Comparison of ENCODE assay signal across 36 mouse cellular contexts in the genomic region with DNA sequence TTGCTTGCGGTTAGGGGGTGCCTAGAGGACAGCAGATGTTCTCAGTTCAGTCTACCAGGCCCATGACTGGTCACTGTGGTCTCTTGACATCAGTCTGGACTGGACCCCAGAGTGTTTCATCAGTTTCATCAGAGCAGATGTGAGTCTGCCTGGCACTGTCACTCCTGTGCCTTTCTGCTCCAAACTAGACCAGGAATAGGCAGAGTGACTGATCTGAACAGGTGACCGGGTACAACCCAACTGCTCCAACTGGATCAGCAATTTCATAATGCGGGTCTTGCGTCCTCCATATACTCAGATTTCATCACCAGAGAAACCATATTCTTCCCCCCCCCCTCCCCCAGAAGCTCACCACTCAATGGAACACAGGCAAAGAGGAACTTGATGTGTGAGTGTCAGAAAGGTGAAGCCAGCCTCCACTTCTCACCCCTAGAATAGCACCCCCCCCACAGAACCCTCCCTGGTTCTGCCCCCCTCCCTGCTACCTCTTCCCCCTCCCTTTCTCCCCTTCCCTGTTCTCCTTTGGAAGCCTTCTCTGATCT. TPM values are rescaled to one million over a fixed set of nuclear protein-coding genes. Genes with fewer than 3 reads are reported as not detected.
A peak's percentile ranks its signal among the peaks of the same experiment; 100 is the strongest.
DNase-seq lines count a peak whose midpoint lies in the region; ATAC-seq and TF ChIP-seq lines count a peak whose summit lies in the region.
"Had no signal": no experiment of that assay in that cellular context is flagged by ENCODE, and none has a peak within 500 bp of the region (broad histone marks: within the 10 kb centered on the region; RNA-seq: fewer than 3 reads in every experiment).

No protein-coding gene starts in this region.

- intact Hi-C loops in gastrocnemius, postnatal 14 days (cut with DNase I; ENCODE audit: low total_unique reads) = no loop called here

- no peaks in the 10 kb centered on the region for H3K9me3 ChIP-seq in limb, embryonic 14.5 days (ENCODE audit: control insufficient read depth, low read length)
- H3K9me3 ChIP-seq in limb, embryonic 10.5 days (replicated peaks) = no peaks in the 10 kb centered on the region
- H3K9me3 ChIP-seq: embryonic facial prominence, embryonic 15.5 days; heart, embryonic 10.5 days; heart, embryonic 13.5 days had no signal

- ATAC-seq in limb, embryonic 14.5 days (ENCODE audit: low FRiP score, low read depth) = no peak
- ATAC-seq: CD4-positive, CD25-positive, alpha-beta regulatory T cell, adult 4 months; forebrain, embryonic 14.5 days; forebrain, postnatal 0 days; hindbrain, postnatal 0 days; inflammation-experienced regulatory T-cells, adult 6 months; intestine, embryonic 16.5 days had no signal

- no peak overlapping the region for H3K27ac ChIP-seq in limb, embryonic 14.5 days (replicated peaks; ENCODE audit: low read depth, low read length)
- no peak overlapping the region for H3K27ac ChIP-seq in limb, embryonic 10.5 days
- H3K27ac ChIP-seq: embryonic facial prominence, embryonic 15.5 days; heart, adult 2 months; heart, embryonic 10.5 days; heart, embryonic 13.5 days; hindbrain, embryonic 14.5 days; hindbrain, postnatal 0 days had no signal

- peak; percentile 58 for DNase-seq in gastrocnemius, adult 18-20 months (ENCODE audit: low spot score)
- DNase-seq in gastrocnemius, postnatal 14 days = no peak
- DNase-seq in limb, embryonic 14.5 days (ENCODE audit: low spot score) = peak; percentile 4
- DNase-seq in limb, embryonic 10.5 days (ENCODE audit: low spot score) = no peak
- peak; percentile 82 for DNase-seq in skeletal muscle tissue, adult 2 months (ENCODE audit: low read depth, low spot score)
- no peak for DNase-seq in kidney, postnatal 14 days
- DNase-seq: adrenal gland, adult 2 months; adrenal gland, postnatal 25 days; cerebellum, adult 11-12 months; cerebellum, adult 8-10 months; cerebellum, postnatal 10 days; cerebellum, postnatal 36 days; embryo, embryonic 11 days; forebrain, postnatal 0 days; heart, adult 2 months; heart, postnatal 14 days; heart, postnatal 4 days; kidney, adult 2 months had no signal

- H3K4me2 ChIP-seq in limb, embryonic 14.5 days (replicated peaks; ENCODE audit: low read depth, low read length, severe bottlenecking) = no peak overlapping the region
- H3K4me2 ChIP-seq: embryonic facial prominence, embryonic 15.5 days; heart, embryonic 13.5 days; hindbrain, embryonic 14.5 days had no signal

- H3K4me3 ChIP-seq in limb, embryonic 14.5 days (replicated peaks; ENCODE audit: low read length) = no peak overlapping the region
- H3K4me3 ChIP-seq in limb, embryonic 10.5 days = no peak overlapping the region
- H3K4me3 ChIP-seq: embryonic facial prominence, embryonic 15.5 days; heart, adult 2 months; heart, embryonic 10.5 days; heart, embryonic 13.5 days had no signal

- no peaks in the 10 kb centered on the region for H3K27me3 ChIP-seq in limb, embryonic 14.5 days (ENCODE audit: control insufficient read depth, insufficient read depth, low read length)
- H3K27me3 ChIP-seq in limb, embryonic 10.5 days (ENCODE audit: low read depth, poor library complexity, severe bottlenecking) = peaks cover 8% of the 10 kb centered on the region; the same call in 1 of the 2 replicates
- H3K27me3 ChIP-seq: embryonic facial prominence, embryonic 15.5 days had no signal

- no peaks in the 10 kb centered on the region for H3K4me1 ChIP-seq in limb, embryonic 14.5 days (ENCODE audit: control insufficient read depth, insufficient read depth, low read length)
- peaks cover 9% of the 10 kb centered on the region; the same call in 1 of the 2 replicates for H3K4me1 ChIP-seq in limb, embryonic 10.5 days
- H3K4me1 ChIP-seq: embryonic facial prominence, embryonic 15.5 days; heart, embryonic 10.5 days; heart, embryonic 13.5 days had no signal

- no peaks in the 10 kb centered on the region for H3K36me3 ChIP-seq in limb, embryonic 14.5 days (ENCODE audit: control insufficient read depth, insufficient read depth, low read length)
- H3K36me3 ChIP-seq in limb, embryonic 10.5 days = no peaks in the 10 kb centered on the region
- H3K36me3 ChIP-seq: embryonic facial prominence, embryonic 15.5 days; heart, embryonic 10.5 days; heart, embryonic 13.5 days had no signal

- no peak for TF ChIP-seq POLR2A in limb, embryonic 14.5 days (IDR thresholded peaks at IDR 0.05; ENCODE audit: borderline replicate concordance, extremely low read depth, insufficient read depth, insufficient read length)

- no peak overlapping the region for H3K9ac ChIP-seq in limb, embryonic 14.5 days (ENCODE audit: low read depth, low read length, severe bottlenecking)
- H3K9ac ChIP-seq: embryonic facial prominence, embryonic 15.5 days; forebrain, postnatal 0 days; heart, embryonic 13.5 days; hindbrain, embryonic 14.5 days had no signal

- 88% methylated on average over 4 of the region's 4 CpGs for WGBS in limb, embryonic 14.5 days
- 92% methylated on average over 4 of the region's 4 CpGs for WGBS in limb, embryonic 10.5 days

RNA-seq across cellular contexts. Expression of gene 4933402J07Rik, which starts 46.1 kb away (rescaled TPM):
- total RNA-seq in gastrocnemius, adult 18-20 months (2021) = not detected
- total RNA-seq in gastrocnemius, postnatal 14 days (2021) = not detected
- polyA plus RNA-seq in limb, embryonic 14.5 days (2012; rRNA removed) = not detected in 2 replicates
- polyA plus RNA-seq in limb, embryonic 14.5 days (2014; fragmentation: Nextera tagmentation; extraction: Ambion mirVana) = not detected in 2 replicates
- polyA plus RNA-seq in limb, embryonic 10.5 days (2016; fragmentation: Nextera tagmentation; extraction: Ambion mirVana) = not detected in 2 replicates
- total RNA-seq: adrenal gland, adult 2 months; adrenal gland, postnatal 25 days; forebrain, postnatal 0 days; heart, adult 2 months; heart, postnatal 14 days; heart, postnatal 4 days; hindbrain, postnatal 0 days; MEL had no signal
- polyA plus RNA-seq: adrenal gland, adult 2 months; brain, embryonic 14.5 days; C2C12; CD4-positive, CD25-positive, alpha-beta regulatory T cell, adult 4 months; cortical plate, adult 2 months; embryonic facial prominence, embryonic 11.5 days; embryonic facial prominence, embryonic 15.5 days; forebrain, embryonic 11.5 days; forebrain, embryonic 14.5 days; forebrain, postnatal 0 days; frontal cortex, adult 2 months; heart, embryonic 10.5 days; heart, embryonic 13.5 days; heart, embryonic 16.5 days; hindbrain, embryonic 11.5 days; hindbrain, embryonic 14.5 days; hindbrain, postnatal 0 days; inflammation-experienced regulatory T-cells, adult 6 months; intestine, embryonic 16.5 days; kidney, adult 2 months had no signal

Comparison
In these comparisons a context has a peak if more than half of its experiments do, and no peak if none do; other contexts are left out.
1. DNase-seq: peak in gastrocnemius, adult 18-20 months (single experiment), limb, embryonic 14.5 days (single experiment) and skeletal muscle tissue, adult 2 months (single experiment); none in gastrocnemius, postnatal 14 days (single experiment), limb, embryonic 10.5 days (single experiment) and kidney, postnatal 14 days (single experiment).